Mouse (Mus musculus) thymus, adult 2 months (tissue): Measurements from ENCODE around the gene Mfap3.

Source experiments
- CTCF ChIP-seq: fragments of 200-500 bp; IDR thresholded peaks from 2 replicates; pipeline ENCODE4 v1.5.1; 2012; ENCODE audit warnings: mild to moderate bottlenecking, control low read depth, low read length, moderate library complexity, borderline replicate concordance; ENCODE audit not compliant: control insufficient read depth, poor library complexity, insufficient read depth; ENCODE audit errors: extremely low read depth
- POLR2A ChIP-seq: fragments of 200-500 bp; IDR thresholded peaks from 2 replicates; pipeline ENCODE4 v1.6.1; 2012; ENCODE audit warnings: mild to moderate bottlenecking, low read length, control low read depth, moderate library complexity; ENCODE audit not compliant: control insufficient read depth, poor library complexity, insufficient read depth; ENCODE audit errors: extremely low read depth

DNA sequence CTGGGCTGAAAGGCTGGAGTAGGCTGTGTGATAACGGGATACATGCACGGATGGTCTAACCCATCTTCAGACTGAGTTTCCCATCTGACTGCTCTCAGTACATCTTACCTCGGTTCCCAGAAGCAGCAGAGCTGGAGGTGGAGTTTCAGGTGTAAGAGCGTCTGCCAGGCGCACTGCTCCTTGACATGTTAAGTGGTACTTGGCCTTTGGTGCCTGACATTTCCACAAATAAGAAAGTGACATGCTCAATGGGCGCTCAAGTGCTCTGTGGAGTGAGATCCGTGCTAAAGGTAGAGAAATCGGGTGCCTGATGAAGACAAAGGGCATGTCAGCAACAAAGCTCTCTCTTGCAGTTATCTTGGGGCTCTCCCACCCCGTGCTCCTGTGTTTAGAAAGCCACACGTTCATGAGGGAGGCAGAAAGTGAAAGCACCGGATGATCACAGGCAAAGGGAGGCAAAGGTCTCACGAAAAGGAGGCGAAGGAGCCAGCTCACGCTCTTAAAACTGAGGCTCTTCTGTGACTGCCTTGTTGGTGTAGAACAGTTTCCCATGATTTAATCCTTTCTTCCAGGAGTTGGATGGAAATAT, 55.3 kb downstream of the Mfap3 start:
- TF ChIP-seq POLR2A (no peak), CTCF (no peak)
